Mouse (Mus musculus) spleen, adult 2 months (tissue): Measurements from ENCODE around the gene Gpkow. TPM values are rescaled to one million over a fixed set of nuclear protein-coding genes. Genes with fewer than 3 reads are reported as not detected.
"Not testable (repeated sequence)": the region's sequence is repeated elsewhere in the genome, so short reads cannot be mapped to it uniquely, and the experiment has no call there.

Experiments used
- DNase-seq, 2 experiments: peaks; one replicate each; pipeline versions ENCODE4 v3.0.0 to v3.0.0-alpha.2; 2012 to 2021; ENCODE audit warnings: low spot score in 2 of 2, low read depth in 1 of 2
- H3K27ac ChIP-seq: fragments of 200-500 bp; 2 replicates; pipeline ENCODE4 v1.5.1; 2012; ENCODE audit warnings: low read length, inconsistent platforms; ENCODE audit not compliant: insufficient read depth
- H3K27me3 ChIP-seq: fragments of 200-500 bp; 2 replicates; pipeline ENCODE4 v1.6.1; 2012; ENCODE audit warnings: mild to moderate bottlenecking, moderate library complexity, low read length, inconsistent platforms; ENCODE audit not compliant: control insufficient read depth, insufficient read depth
- H3K36me3 ChIP-seq: fragments of 200-500 bp; 2 replicates; pipeline ENCODE4 v1.6.1; 2012; ENCODE audit warnings: mild to moderate bottlenecking, low read length, inconsistent platforms; ENCODE audit not compliant: control insufficient read depth, insufficient read depth
- H3K4me1 ChIP-seq: fragments of 200-500 bp; 2 replicates; pipeline ENCODE4 v1.6.1; 2011; ENCODE audit warnings: inconsistent platforms; ENCODE audit not compliant: control insufficient read depth, insufficient read depth, insufficient read length
- H3K4me3 ChIP-seq: fragments of 200-500 bp; 2 replicates; pipeline ENCODE4 v1.5.1; 2011; ENCODE audit warnings: mild to moderate bottlenecking, inconsistent platforms; ENCODE audit not compliant: insufficient read depth, insufficient read length; ENCODE audit errors: extremely low read depth
- CTCF ChIP-seq: fragments of 200-500 bp; IDR thresholded peaks from 2 replicates; pipeline ENCODE4 v1.5.1; 2011; ENCODE audit warnings: mild to moderate bottlenecking, inconsistent platforms; ENCODE audit not compliant: insufficient read depth, insufficient read length, insufficient replicate concordance; ENCODE audit errors: extremely low read depth
- POLR2A ChIP-seq: fragments of 200-500 bp; IDR thresholded peaks from 2 replicates; pipeline ENCODE4 v1.6.1; 2011; ENCODE audit warnings: low read depth, low read length, inconsistent platforms
- WGBS: fragments of 180-500 bp; shearing (Covaris S2); methylation state at CpG from one replicate; pipeline ENCODE4 v1.1.7; 2018; 5-methylcytosine and 5-hydroxymethylcytosine counted together
- polyA plus RNA-seq: library from polyadenylated mRNA; depleted of rRNA; stranded (reverse); fragments of >200 nt; gene quantifications from 2 replicates; pipeline ENCODE4 v1.2.3, GENCODE M21; 2012; rRNA removed

Gene Gpkow
- polyA plus RNA-seq, 1 experiment = 6.1 TPM

- DNase-seq = no peak
- Histone ChIP-seq H3K4me3 (peak within 1 kb of the TSS; percentile 44; the same call in 1 of the 2 replicates), H3K27ac (no peak within 1 kb of the TSS), H3K4me1 (peaks cover 3% of the 10 kb centered on the region), H3K36me3 (no peaks in the 10 kb centered on the region), H3K27me3 (peaks cover 2% of the 10 kb centered on the region; the same call in 1 of the 2 replicates)
- TF ChIP-seq POLR2A (no peak), CTCF (no peak)
- 23% methylated on average over 56 of the region's 56 CpGs for WGBS
These were observed 53.6 kb downstream of the Gpkow start, which contains the start of gene Ccdc120 for GRCm38 (mm10) chrX:7750432-7751116. Gene Ccdc120, minus strand, starts transcription at chrX:7750905.

GRCm38 (mm10) chrX:7753627-7754026, 56.7 kb downstream of the Gpkow start:
- WGBS = 19% methylated on average over 3 of the region's 3 CpGs
- not testable (repeated sequence) for H3K4me1 ChIP-seq
- peak in 1 of 2 experiments; percentile 26 for DNase-seq

More at GRCm38 (mm10) chrX:7753627-7754026, 56.7 kb downstream of the Gpkow start:
- H3K27ac ChIP-seq, H3K27me3 ChIP-seq, H3K4me3 ChIP-seq, H3K36me3 ChIP-seq: not testable (repeated sequence)

Other genes starting within 250 kb of the Gpkow start
- 5.7 and 10.5 TPM in 2 replicates for gene Foxp3, start 123.5 kb upstream of the Gpkow start, polyA plus RNA-seq
- 4.0 and 6.8 TPM in 2 replicates for gene Ppp1r3f, start 122.8 kb upstream of the Gpkow start, polyA plus RNA-seq
- 15.1 and 19.9 TPM in 2 replicates for gene Ccdc22, start 91.6 kb upstream of the Gpkow start, polyA plus RNA-seq
- gene Cacna1f, start 90.0 kb upstream of the Gpkow start, polyA plus RNA-seq = 0.07 and 0.09 TPM in 2 replicates
- 2.4 and 3.2 TPM in 2 replicates for gene Syp, start 58.7 kb upstream of the Gpkow start, polyA plus RNA-seq
- gene Prickle3, start 39.9 kb upstream of the Gpkow start, polyA plus RNA-seq = 27.1 and 30.6 TPM in 2 replicates
- gene Plp2, start 25.7 kb upstream of the Gpkow start, polyA plus RNA-seq = 88.2 and 90.0 TPM in 2 replicates
- gene Magix, start 15.9 kb upstream of the Gpkow start, polyA plus RNA-seq = 0.29 and 0.52 TPM in 2 replicates
- 38.4 and 41.7 TPM in 2 replicates for gene Wdr45, start 17.2 kb downstream of the Gpkow start, polyA plus RNA-seq
- 0.13 and 0.75 TPM in 2 replicates for gene Gm45208, start 25.1 kb downstream of the Gpkow start, polyA plus RNA-seq
- 26.0 and 33.7 TPM in 2 replicates for gene Praf2, start 31.3 kb downstream of the Gpkow start, polyA plus RNA-seq
- 1.6 and 1.7 TPM in 2 replicates for gene Ccdc120, start 53.8 kb downstream of the Gpkow start, polyA plus RNA-seq
- gene Tfe3, start 65.4 kb downstream of the Gpkow start, polyA plus RNA-seq = 23.3 and 24.6 TPM in 2 replicates
- 53.3 and 53.9 TPM in 2 replicates for gene Gripap1, start 92.6 kb downstream of the Gpkow start, polyA plus RNA-seq
- gene Kcnd1, start 125.2 kb downstream of the Gpkow start, polyA plus RNA-seq = 1.4 and 1.6 TPM in 2 replicates
- gene Otud5, start 144.2 kb downstream of the Gpkow start, polyA plus RNA-seq = 54.8 and 61.6 TPM in 2 replicates
- 40.1 and 75.0 TPM in 2 replicates for gene Pim2, start 181.1 kb downstream of the Gpkow start, polyA plus RNA-seq
- gene Slc35a2, start 186.9 kb downstream of the Gpkow start, polyA plus RNA-seq = 34.7 and 49.5 TPM in 2 replicates
- 79.1 and 83.1 TPM in 2 replicates for gene Pqbp1, start 202.1 kb downstream of the Gpkow start, polyA plus RNA-seq
- 36.2 and 39.2 TPM in 2 replicates for gene Timm17b, start 202.2 kb downstream of the Gpkow start, polyA plus RNA-seq
- not detected in 2 replicates for gene Gm10491, start 210.7 kb downstream of the Gpkow start, polyA plus RNA-seq
- not detected in 2 replicates for gene Gm10490, start 212.4 kb downstream of the Gpkow start, polyA plus RNA-seq
- gene Pcsk1n, start 222.7 kb downstream of the Gpkow start, polyA plus RNA-seq = 0.15 and 0.16 TPM in 2 replicates
- not detected in 2 replicates for gene Eras, start 231.5 kb downstream of the Gpkow start, polyA plus RNA-seq